Mouse (Mus musculus) midbrain, embryonic 15.5 days (tissue): ENCODE results near the gene Gna13. TPM values are rescaled to one million over a fixed set of nuclear protein-coding genes. Genes with fewer than 3 reads are reported as not detected.

Source experiments
- ATAC-seq: fragments of 200-750 bp; cut with Nextera tagmentation; replicated peaks from 2 replicates; pipeline ENCODE4 v1.8.0; 2017; ENCODE audit warnings: moderate TSS enrichment
- H3K27ac ChIP-seq: fragments of 300-500 bp; sonication (generic); 2 replicates; pipeline ENCODE4 v1.5.1; 2015; ENCODE audit warnings: mild to moderate bottlenecking, inconsistent platforms
- H3K27me3 ChIP-seq: fragments of 300-500 bp; sonication (generic); replicated peaks from 2 replicates; pipeline ENCODE4 v1.6.1; 2015; ENCODE audit warnings: inconsistent platforms
- H3K36me3 ChIP-seq: fragments of 300-500 bp; sonication (generic); replicated peaks from 2 replicates; pipeline ENCODE4 v1.6.1; 2015; ENCODE audit warnings: inconsistent platforms
- H3K4me1 ChIP-seq: fragments of 300-500 bp; sonication (generic); 2 replicates; pipeline ENCODE4 v1.6.1; 2015; ENCODE audit warnings: inconsistent platforms
- H3K4me2 ChIP-seq: fragments of 300-500 bp; sonication (generic); 2 replicates; pipeline ENCODE4 v1.6.1; 2015; ENCODE audit warnings: inconsistent platforms, mild to moderate bottlenecking, moderate library complexity
- H3K4me3 ChIP-seq: fragments of 300-500 bp; sonication (generic); 2 replicates; pipeline ENCODE4 v1.5.1; 2015; ENCODE audit warnings: mild to moderate bottlenecking, inconsistent platforms
- H3K9ac ChIP-seq: fragments of 300-500 bp; sonication (generic); 2 replicates; pipeline ENCODE4 v1.6.1; 2015; ENCODE audit warnings: mild to moderate bottlenecking, inconsistent platforms
- H3K9me3 ChIP-seq: fragments of 300-500 bp; sonication (generic); 2 replicates; pipeline ENCODE4 v1.6.1; 2016; ENCODE audit warnings: inconsistent platforms
- WGBS: fragments of 180-500 bp; shearing (Covaris S2); methylation state at CpG from one replicate; pipeline ENCODE4 v1.1.7; 2015; ENCODE audit warnings: mixed read lengths; 5-methylcytosine and 5-hydroxymethylcytosine counted together
- polyA plus RNA-seq: library from polyadenylated mRNA; unstranded; fragments of >200 nt; fragmentation: Nextera tagmentation; extraction: Ambion mirVana; gene quantifications from 2 replicates; pipeline ENCODE4 v1.2.1, GENCODE M21; 2015

Gene Gna13
- 17.3 and 17.4 TPM in 2 replicates for polyA plus RNA-seq

GRCm38 (mm10) chr11:109362463-109363190, at the start of gene Gna13:
Gna13 (plus strand) TSS chr11:109362831.
- Histone ChIP-seq H3K9ac (peak within 1 kb of the TSS; percentile 94), H3K36me3 (peaks cover 3% of the 10 kb centered on the region; the same call in 1 of the 2 replicates), H3K4me2 (peak within 1 kb of the TSS; percentile 79), H3K27ac (peak within 1 kb of the TSS; percentile 96), H3K9me3 (no peaks in the 10 kb centered on the region), H3K4me1 (peaks cover 65% of the 10 kb centered on the region), H3K4me3 (peak within 1 kb of the TSS; percentile 98), H3K27me3 (no peaks in the 10 kb centered on the region)
- ATAC-seq: peak; percentile 77
- WGBS: 0% methylated on average over 57 of the region's 89 CpGs

GRCm38 (mm10) chr11:109316921-109317320, 45.7 kb upstream of the Gna13 start:
- Histone ChIP-seq H3K4me1 (peaks cover 4% of the 10 kb centered on the region; the same call in 1 of the 2 replicates), H3K9me3 (no peaks in the 10 kb centered on the region), H3K27me3 (peaks cover 5% of the 10 kb centered on the region), H3K4me2 (no peak overlapping the region), H3K9ac (no peak overlapping the region), H3K36me3 (no peaks in the 10 kb centered on the region), H3K27ac (no peak overlapping the region), H3K4me3 (no peak overlapping the region)
- 41% methylated on average over 4 of the region's 4 CpGs for WGBS
- ATAC-seq: no peak

DNA sequence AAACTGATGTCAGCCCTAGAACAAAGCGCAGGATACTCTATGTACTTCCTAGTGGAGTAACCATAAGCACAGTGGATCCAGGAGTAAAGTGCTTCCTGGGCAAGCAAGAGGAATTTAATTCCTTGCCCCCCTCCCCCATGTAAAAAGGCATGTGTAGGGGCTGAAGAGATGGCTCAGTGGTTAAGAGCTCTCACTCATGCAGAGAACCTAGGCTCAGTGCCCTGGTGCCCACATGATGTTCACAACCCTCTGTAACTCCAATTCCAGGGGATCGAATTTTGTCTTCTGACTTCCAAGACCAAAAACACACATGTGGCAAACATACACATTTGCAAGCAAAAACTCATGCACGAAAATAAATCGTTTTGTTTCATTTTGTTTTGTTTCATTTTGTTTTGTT, 43.2 kb upstream of the Gna13 start:
- Histone ChIP-seq H3K4me3 (no peak overlapping the region), H3K36me3 (no peaks in the 10 kb centered on the region), H3K4me1 (peaks cover 4% of the 10 kb centered on the region; the same call in 1 of the 2 replicates), H3K27ac (no peak overlapping the region), H3K9me3 (no peaks in the 10 kb centered on the region), H3K4me2 (no peak overlapping the region), H3K9ac (no peak overlapping the region), H3K27me3 (no peaks in the 10 kb centered on the region)
- WGBS: 93% methylated on average over 4 of the region's 4 CpGs
- no peak for ATAC-seq

GRCm38 (mm10) chr11:109319946-109320345, 42.7 kb upstream of the Gna13 start:
- no peak for ATAC-seq

GRCm38 (mm10) chr11:109320361-109320933, 42.2 kb upstream of the Gna13 start:
- no peaks in the 10 kb centered on the region for H3K36me3 ChIP-seq
- peak overlapping the region; percentile 31 for H3K27ac ChIP-seq
- ATAC-seq: peak; percentile 86
- H3K4me3 ChIP-seq: no peak overlapping the region
- no peaks in the 10 kb centered on the region for H3K27me3 ChIP-seq
- peaks cover 4% of the 10 kb centered on the region; the same call in 1 of the 2 replicates for H3K4me1 ChIP-seq
- H3K4me2 ChIP-seq: no peak overlapping the region
- H3K9ac ChIP-seq: no peak overlapping the region
- H3K9me3 ChIP-seq: no peaks in the 10 kb centered on the region
- WGBS: 37% methylated on average over 8 of the region's 8 CpGs

More at GRCm38 (mm10) chr11:109319946-109320345, 42.7 kb upstream of the Gna13 start:
- Histone ChIP-seq H3K36me3 (no peaks in the 10 kb centered on the region), H3K27ac (peak overlapping the region; percentile 30; the same call in 1 of the 2 replicates), H3K9me3 (no peaks in the 10 kb centered on the region), H3K4me3 (no peak overlapping the region), H3K4me2 (no peak overlapping the region), H3K27me3 (no peaks in the 10 kb centered on the region), H3K9ac (no peak overlapping the region), H3K4me1 (peaks cover 4% of the 10 kb centered on the region; the same call in 1 of the 2 replicates)
- 89% methylated on average over 5 of the region's 5 CpGs for WGBS

DNA sequence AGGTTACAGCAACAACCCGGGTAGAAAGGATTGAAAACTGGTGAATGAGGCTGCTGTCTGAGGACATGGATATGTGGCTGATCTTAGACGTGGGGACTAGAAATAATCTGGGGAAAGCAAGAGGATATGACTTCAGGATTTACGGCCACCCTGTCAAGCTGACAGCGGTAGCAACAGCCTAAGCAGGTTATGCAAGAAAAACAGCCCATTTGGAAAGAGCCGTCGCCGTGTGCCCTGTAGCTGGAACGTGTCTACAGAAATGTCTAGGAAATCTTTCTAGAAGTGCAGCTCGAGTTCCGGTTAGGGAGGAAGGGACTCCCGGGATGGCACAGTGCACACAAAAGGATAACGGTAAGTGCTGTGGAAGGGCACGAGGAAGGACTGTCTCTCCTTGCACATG, 36.4 kb upstream of the Gna13 start:
- no peak overlapping the region for H3K27ac ChIP-seq
- H3K9ac ChIP-seq: no peak overlapping the region
- no peaks in the 10 kb centered on the region for H3K9me3 ChIP-seq
- H3K36me3 ChIP-seq: no peaks in the 10 kb centered on the region
- WGBS: 78% methylated on average over 13 of the region's 13 CpGs
- no peak overlapping the region for H3K4me2 ChIP-seq
- no peak overlapping the region for H3K4me3 ChIP-seq
- H3K27me3 ChIP-seq: no peaks in the 10 kb centered on the region
- peaks cover 3% of the 10 kb centered on the region; the same call in 1 of the 2 replicates for H3K4me1 ChIP-seq
- ATAC-seq: no peak

- H3K36me3 ChIP-seq: no peaks in the 10 kb centered on the region
- 0 out of 2 replicates have a peak overlapping the region, but pooled peaks have one; percentile 14 for H3K27ac ChIP-seq
- 21% methylated on average over 3 of the region's 3 CpGs for WGBS
Observed at GRCm38 (mm10) chr11:109327381-109327780, 35.2 kb upstream of the Gna13 start.

DNA sequence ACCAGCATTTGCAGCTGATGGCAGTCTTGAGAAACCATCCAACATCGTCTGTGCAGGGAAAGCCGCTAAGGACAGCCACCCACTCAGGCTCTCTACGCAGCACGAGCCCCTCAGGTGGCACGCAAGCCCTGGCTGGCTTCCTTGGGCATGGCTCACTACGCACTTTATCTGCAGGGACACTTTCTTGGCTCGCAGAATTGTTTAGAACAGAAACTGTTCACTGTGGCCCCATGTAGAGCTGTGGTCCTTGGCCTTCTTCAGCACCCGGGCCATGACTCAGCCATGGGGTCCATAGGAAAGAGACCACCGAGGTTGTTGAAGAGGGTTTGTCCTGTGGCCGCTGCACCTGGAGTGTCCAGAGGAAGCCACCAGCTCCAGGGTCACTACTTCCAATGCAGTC, 34.7 kb upstream of the Gna13 start:
- 83% methylated on average over 10 of the region's 10 CpGs for WGBS
- Histone ChIP-seq H3K9ac (no peak overlapping the region), H3K4me1 (peaks cover 9% of the 10 kb centered on the region; the same call in 1 of the 2 replicates), H3K4me3 (no peak overlapping the region), H3K27ac (no peak overlapping the region), H3K9me3 (no peaks in the 10 kb centered on the region), H3K36me3 (no peaks in the 10 kb centered on the region), H3K27me3 (no peaks in the 10 kb centered on the region), H3K4me2 (no peak overlapping the region)
- no peak for ATAC-seq

More at GRCm38 (mm10) chr11:109327381-109327780, 35.2 kb upstream of the Gna13 start:
- no peak overlapping the region for H3K9ac ChIP-seq
- no peak overlapping the region for H3K4me2 ChIP-seq
- ATAC-seq: no peak
- H3K4me1 ChIP-seq: peaks cover 9% of the 10 kb centered on the region; the same call in 1 of the 2 replicates
- H3K9me3 ChIP-seq: no peaks in the 10 kb centered on the region
- no peaks in the 10 kb centered on the region for H3K27me3 ChIP-seq
- H3K4me3 ChIP-seq: no peak overlapping the region

GRCm38 (mm10) chr11:109329331-109329730, 33.3 kb upstream of the Gna13 start:
- Histone ChIP-seq H3K4me2 (no peak overlapping the region), H3K4me3 (no peak overlapping the region), H3K36me3 (no peaks in the 10 kb centered on the region), H3K9ac (no peak overlapping the region), H3K27me3 (no peaks in the 10 kb centered on the region), H3K27ac (no peak overlapping the region), H3K4me1 (peaks cover 9% of the 10 kb centered on the region; the same call in 1 of the 2 replicates), H3K9me3 (no peaks in the 10 kb centered on the region)
- WGBS: 73% methylated on average over 4 of the region's 4 CpGs
- no peak for ATAC-seq

DNA sequence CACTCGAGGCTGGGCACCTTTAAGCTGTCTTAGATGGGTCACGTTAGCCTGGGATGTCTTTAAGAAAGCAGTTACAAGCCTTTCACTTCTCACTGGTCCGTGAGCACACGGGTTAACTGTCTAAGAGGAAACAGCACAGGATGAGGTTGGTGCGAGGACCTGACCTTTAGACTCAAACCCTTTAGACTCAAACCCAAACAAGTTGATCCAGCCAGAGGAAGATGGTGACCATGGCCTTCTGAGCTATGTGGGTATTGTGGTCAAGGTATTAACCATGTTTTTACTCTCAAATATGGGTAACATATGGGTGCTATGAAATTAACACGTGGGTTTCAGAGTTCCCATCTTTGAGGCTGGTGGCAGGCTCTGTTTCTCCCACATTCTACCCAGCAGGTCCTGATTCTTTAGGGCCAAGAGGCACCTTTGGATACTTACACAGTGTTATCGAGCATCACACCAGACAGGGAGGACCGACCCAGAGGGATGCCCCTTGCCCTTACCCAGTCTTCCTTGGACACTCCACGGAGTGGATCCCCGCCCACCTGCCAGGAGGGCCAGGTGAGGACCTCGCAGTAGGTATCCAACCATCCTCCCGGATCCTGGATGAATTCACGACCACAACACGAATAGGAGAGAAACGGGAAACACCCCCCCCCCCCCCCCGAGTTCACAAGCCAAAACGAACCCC, 31.8 kb upstream of the Gna13 start:
- no peaks in the 10 kb centered on the region for H3K27me3 ChIP-seq
- H3K4me1 ChIP-seq: peaks cover 9% of the 10 kb centered on the region; the same call in 1 of the 2 replicates
- H3K4me3 ChIP-seq: 0 out of 2 replicates have a peak overlapping the region, but pooled peaks have one; percentile 1
- peak; percentile 78 for ATAC-seq
- peak overlapping the region; percentile 41 for H3K4me2 ChIP-seq
- 38% methylated on average over 17 of the region's 17 CpGs for WGBS
- H3K9ac ChIP-seq: no peak overlapping the region
- H3K27ac ChIP-seq: no peak overlapping the region
- no peaks in the 10 kb centered on the region for H3K9me3 ChIP-seq
- no peaks in the 10 kb centered on the region for H3K36me3 ChIP-seq

DNA sequence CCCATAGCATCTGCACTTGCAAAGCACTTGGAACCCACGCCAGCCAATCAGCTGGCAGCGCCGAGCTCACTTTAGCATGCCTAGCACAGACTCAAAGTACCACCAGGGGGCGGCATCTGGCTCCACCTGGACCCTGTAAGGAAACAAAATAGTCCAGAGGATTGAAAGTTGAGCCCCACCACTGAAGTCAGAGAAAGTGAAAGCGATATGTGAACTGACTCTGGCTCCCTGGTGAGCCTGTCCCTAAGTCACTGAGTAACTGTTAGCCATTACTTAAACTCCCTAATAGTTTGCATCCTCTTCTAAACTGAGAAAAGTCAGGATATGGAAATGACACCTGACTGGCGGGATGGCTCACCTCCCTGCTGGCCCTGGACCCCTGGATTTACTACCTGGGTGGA, 31.2 kb upstream of the Gna13 start:
- WGBS: 5% methylated on average over 6 of the region's 6 CpGs
- ATAC-seq: peak; percentile 90
- H3K4me3 ChIP-seq: 0 out of 2 replicates have a peak overlapping the region, but pooled peaks have one; percentile 1

GRCm38 (mm10) chr11:109332722-109333121, 29.9 kb upstream of the Gna13 start:
- 84% methylated on average over 6 of the region's 6 CpGs for WGBS
- Histone ChIP-seq H3K4me2 (no peak overlapping the region), H3K36me3 (no peaks in the 10 kb centered on the region), H3K9me3 (no peaks in the 10 kb centered on the region), H3K4me1 (peaks cover 9% of the 10 kb centered on the region; the same call in 1 of the 2 replicates), H3K4me3 (no peak overlapping the region), H3K9ac (no peak overlapping the region), H3K27ac (no peak overlapping the region), H3K27me3 (no peaks in the 10 kb centered on the region)
- no peak for ATAC-seq

More for the DNA sequence above, 31.2 kb upstream of the Gna13 start:
- Histone ChIP-seq H3K9me3 (no peaks in the 10 kb centered on the region), H3K4me1 (peaks cover 9% of the 10 kb centered on the region; the same call in 1 of the 2 replicates), H3K27me3 (no peaks in the 10 kb centered on the region), H3K4me2 (peak overlapping the region; percentile 41), H3K27ac (no peak overlapping the region), H3K36me3 (no peaks in the 10 kb centered on the region), H3K9ac (no peak overlapping the region)
